Comparison of ENCODE assay signal across 19 mouse cellular contexts in genomic region chr12:85749861-85750260, GRCm38 (mm10). TPM values are rescaled to one million over a fixed set of nuclear protein-coding genes. Genes with fewer than 3 reads are reported as not detected.
"Had no signal": no experiment of that assay in that cellular context is flagged by ENCODE, and none has a peak within 500 bp of the region (broad histone marks: within the 10 kb centered on the region; RNA-seq: fewer than 3 reads in every experiment).

No protein-coding gene starts in this region.

- H3K27ac ChIP-seq: limb, embryonic 12.5 days; limb, embryonic 15.5 days; liver, embryonic 14.5 days; macrophage; midbrain, embryonic 12.5 days; midbrain, embryonic 15.5 days; neural tube, embryonic 12.5 days; neural tube, embryonic 15.5 days had no signal

- H3K4me2 ChIP-seq: limb, embryonic 12.5 days; limb, embryonic 15.5 days; liver, embryonic 11.5 days; lung, embryonic 14.5 days; midbrain, embryonic 12.5 days; midbrain, embryonic 15.5 days; neural tube, embryonic 12.5 days; neural tube, embryonic 15.5 days had no signal

- H3K36me3 ChIP-seq: limb, embryonic 12.5 days; limb, embryonic 15.5 days; midbrain, embryonic 12.5 days; midbrain, embryonic 15.5 days; neural tube, embryonic 12.5 days; neural tube, embryonic 15.5 days had no signal

- DNase-seq: left cerebral cortex, postnatal 4 days; liver, postnatal 0 days; lung, embryonic 14.5 days; right cerebral cortex, adult 18-20 months; right cerebral cortex, postnatal 14 days; thymus, adult 18-20 months; thymus, postnatal 36 days had no signal

- H3K27me3 ChIP-seq: limb, embryonic 15.5 days had no signal

- ATAC-seq: inflammation-experienced regulatory T-cells, adult 6 months; liver, postnatal 0 days; lung, postnatal 0 days; midbrain, embryonic 15.5 days had no signal

- H3K4me3 ChIP-seq: limb, embryonic 12.5 days; limb, embryonic 15.5 days; midbrain, embryonic 12.5 days; midbrain, embryonic 15.5 days; neural tube, embryonic 12.5 days; neural tube, embryonic 15.5 days had no signal

- H3K9ac ChIP-seq: limb, embryonic 12.5 days; limb, embryonic 15.5 days; liver, embryonic 14.5 days; liver, postnatal 0 days; lung, embryonic 14.5 days; midbrain, embryonic 12.5 days; midbrain, embryonic 15.5 days; neural tube, embryonic 12.5 days; neural tube, embryonic 15.5 days had no signal

- H3K9me3 ChIP-seq: limb, embryonic 12.5 days; limb, embryonic 15.5 days; midbrain, embryonic 12.5 days; midbrain, embryonic 15.5 days; neural tube, embryonic 12.5 days; neural tube, embryonic 15.5 days had no signal

RNA-seq across cellular contexts. Expression of gene Flvcr2, which starts 3.5 kb away (rescaled TPM):
- total RNA-seq: megakaryocyte, adult 5-6 weeks had no signal
